18 mouse cellular contexts compared by ENCODE assay signal in the genomic region with DNA sequence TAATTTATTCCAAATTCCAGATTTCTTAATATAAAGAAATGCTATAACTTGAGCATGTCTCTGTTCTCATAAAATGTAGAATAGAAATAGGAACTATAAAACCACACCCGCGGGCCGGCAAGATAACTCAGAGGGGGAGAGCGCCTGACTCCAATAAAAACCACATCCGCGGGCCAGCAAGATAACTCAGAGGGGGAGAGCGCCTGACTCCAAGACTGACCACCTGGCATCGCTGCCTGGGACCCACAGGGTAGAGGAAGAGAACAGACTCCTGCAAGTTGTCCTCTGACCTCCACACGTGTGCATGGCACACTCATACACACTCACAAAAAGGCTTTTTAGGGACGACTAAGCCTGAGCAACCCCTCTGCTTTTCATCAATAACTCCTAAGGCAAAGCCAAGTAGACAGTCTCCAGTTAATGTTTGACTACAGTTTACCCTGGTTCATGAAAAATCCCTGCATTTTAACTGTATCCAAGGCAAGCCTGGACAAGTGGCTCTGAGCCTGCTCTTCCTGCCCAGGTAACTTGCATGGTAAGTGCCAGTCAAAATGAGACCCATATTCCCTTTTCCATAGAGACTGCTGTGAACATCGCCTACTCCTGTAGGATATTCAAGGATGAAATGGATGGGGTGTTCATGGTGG. TPM values are rescaled to one million over a fixed set of nuclear protein-coding genes. Genes with fewer than 3 reads are reported as not detected.
DNase-seq lines count a peak whose midpoint lies in the region; ATAC-seq and TF ChIP-seq lines count a peak whose summit lies in the region.
"Had no signal": no experiment of that assay in that cellular context is flagged by ENCODE, and none has a peak within 500 bp of the region (broad histone marks: within the 10 kb centered on the region; RNA-seq: fewer than 3 reads in every experiment).

No protein-coding gene starts in this region.

- no peak for TF ChIP-seq EP300 in stomach, postnatal 0 days (optimal IDR thresholded peaks at IDR 0.05)

- H3K9ac ChIP-seq in kidney, embryonic 15.5 days: no peak overlapping the region
- no peak overlapping the region for H3K9ac ChIP-seq in stomach, embryonic 15.5 days
- H3K9ac ChIP-seq in stomach, postnatal 0 days (ENCODE audit: low read length): no peak overlapping the region
- H3K9ac ChIP-seq in intestine, embryonic 16.5 days (ENCODE audit: low read depth, low read length): no peak overlapping the region
- H3K9ac ChIP-seq: embryonic facial prominence, embryonic 12.5 days; forebrain, embryonic 15.5 days; liver, embryonic 15.5 days had no signal

- H3K27ac ChIP-seq in kidney, adult 2 months (ENCODE audit: insufficient read depth, low read depth, low read length): no peak overlapping the region; the same call in 1 of the 2 replicates
- H3K27ac ChIP-seq in kidney, embryonic 15.5 days: no peak overlapping the region
- H3K27ac ChIP-seq in stomach, embryonic 15.5 days: peak overlapping the region; percentile 67; the same call in 1 of the 2 replicates
- H3K27ac ChIP-seq in stomach, postnatal 0 days (replicated peaks): no peak overlapping the region
- H3K27ac ChIP-seq in intestine, embryonic 16.5 days (ENCODE audit: low read length): peak overlapping the region; percentile 89
- H3K27ac ChIP-seq: embryonic facial prominence, embryonic 12.5 days; forebrain, embryonic 15.5 days; heart, embryonic 10.5 days; liver, embryonic 15.5 days; midbrain, embryonic 10.5 days had no signal

- no peaks in the 10 kb centered on the region for H3K36me3 ChIP-seq in kidney, adult 2 months (ENCODE audit: control insufficient read depth, insufficient read depth, low read length)
- no peaks in the 10 kb centered on the region for H3K36me3 ChIP-seq in kidney, embryonic 15.5 days
- H3K36me3 ChIP-seq in stomach, embryonic 15.5 days: no peaks in the 10 kb centered on the region
- H3K36me3 ChIP-seq in stomach, postnatal 0 days (ENCODE audit: control insufficient read depth, insufficient read depth, low read length): no peaks in the 10 kb centered on the region
- no peaks in the 10 kb centered on the region for H3K36me3 ChIP-seq in intestine, embryonic 16.5 days (ENCODE audit: control insufficient read depth, insufficient read depth, low read length)
- H3K36me3 ChIP-seq: embryonic facial prominence, embryonic 12.5 days; forebrain, embryonic 15.5 days; heart, embryonic 10.5 days; liver, embryonic 15.5 days; midbrain, embryonic 10.5 days had no signal

- H3K27me3 ChIP-seq in kidney, adult 2 months (replicated peaks; ENCODE audit: control insufficient read depth, insufficient read depth, low read length): no peaks in the 10 kb centered on the region
- H3K27me3 ChIP-seq in kidney, embryonic 15.5 days: no peaks in the 10 kb centered on the region
- H3K27me3 ChIP-seq in stomach, embryonic 15.5 days (replicated peaks): no peaks in the 10 kb centered on the region
- no peaks in the 10 kb centered on the region for H3K27me3 ChIP-seq in stomach, postnatal 0 days (ENCODE audit: control insufficient read depth, insufficient read depth, low read length)
- H3K27me3 ChIP-seq in intestine, embryonic 16.5 days (replicated peaks; ENCODE audit: control insufficient read depth, insufficient read depth, low read length): no peaks in the 10 kb centered on the region
- H3K27me3 ChIP-seq: embryonic facial prominence, embryonic 12.5 days; forebrain, embryonic 15.5 days; liver, embryonic 15.5 days had no signal

- no peak for TF ChIP-seq POLR2A in kidney, adult 2 months (IDR thresholded peaks at IDR 0.05; ENCODE audit: low read depth, low read length)

- ATAC-seq in kidney, embryonic 15.5 days (replicated peaks; ENCODE audit: low FRiP score): no peak
- no peak for ATAC-seq in stomach, embryonic 15.5 days (ENCODE audit: insufficient read depth, low FRiP score, low read depth)
- ATAC-seq in stomach, postnatal 0 days (ENCODE audit: low FRiP score, low TSS enrichment): no peak
- ATAC-seq in intestine, embryonic 16.5 days: peak; percentile 92
- ATAC-seq: forebrain, embryonic 15.5 days had no signal

- peak; percentile 68 for DNase-seq in kidney, adult 2 months
- no peak for DNase-seq in stomach, postnatal 0 days (ENCODE audit: low spot score)
- no peak for DNase-seq in ovary, postnatal 14 days (ENCODE audit: low spot score)
- no peak for DNase-seq in lung, postnatal 25 days (ENCODE audit: low spot score)
- DNase-seq in neural tube, embryonic 10.5 days (ENCODE audit: extremely low spot score, low spot score): no peak
- DNase-seq: cerebellum, adult 2 months; layer of hippocampus, adult 9-11 months; lung, postnatal 10 days; right cerebral cortex, postnatal 4 days; thymus, postnatal 25 days had no signal

- 47% methylated on average over 11 of the region's 11 CpGs for WGBS in kidney, adult 2 months
- 81% methylated on average over 11 of the region's 11 CpGs for WGBS in kidney, embryonic 15.5 days
- WGBS in stomach, embryonic 15.5 days: 69% methylated on average over 11 of the region's 11 CpGs
- WGBS in stomach, postnatal 0 days: 62% methylated on average over 11 of the region's 11 CpGs
- WGBS in intestine, embryonic 16.5 days: 59% methylated on average over 11 of the region's 11 CpGs

- no peak for TF ChIP-seq CTCF in kidney, adult 2 months (conservative IDR thresholded peaks at IDR 0.05; ENCODE audit: insufficient read depth, insufficient read length, low read depth, low read length)
- TF ChIP-seq CTCF in stomach, postnatal 0 days (IDR thresholded peaks at IDR 0.05; ENCODE audit: low read depth): no peak

- no peak overlapping the region for H3K4me3 ChIP-seq in kidney, adult 2 months (ENCODE audit: insufficient read depth, low read depth, low read length)
- no peak overlapping the region for H3K4me3 ChIP-seq in kidney, embryonic 15.5 days (replicated peaks)
- H3K4me3 ChIP-seq in stomach, embryonic 15.5 days (replicated peaks): no peak overlapping the region
- H3K4me3 ChIP-seq in stomach, postnatal 0 days (ENCODE audit: low read depth, low read length): no peak overlapping the region
- H3K4me3 ChIP-seq in intestine, embryonic 16.5 days (ENCODE audit: low read length): no peak overlapping the region
- H3K4me3 ChIP-seq: embryonic facial prominence, embryonic 12.5 days; forebrain, embryonic 15.5 days; heart, embryonic 10.5 days; liver, embryonic 15.5 days; midbrain, embryonic 10.5 days had no signal

- peaks cover 3% of the 10 kb centered on the region for H3K4me1 ChIP-seq in kidney, adult 2 months (ENCODE audit: control insufficient read depth, insufficient read depth, low read length)
- no peaks in the 10 kb centered on the region for H3K4me1 ChIP-seq in kidney, embryonic 15.5 days
- H3K4me1 ChIP-seq in stomach, embryonic 15.5 days: no peaks in the 10 kb centered on the region
- no peaks in the 10 kb centered on the region for H3K4me1 ChIP-seq in stomach, postnatal 0 days (replicated peaks; ENCODE audit: control insufficient read depth, insufficient read depth)
- H3K4me1 ChIP-seq in intestine, embryonic 16.5 days (ENCODE audit: control insufficient read depth, insufficient read depth, low read length): peaks cover 10% of the 10 kb centered on the region
- H3K4me1 ChIP-seq: embryonic facial prominence, embryonic 12.5 days; forebrain, embryonic 15.5 days; heart, embryonic 10.5 days; liver, embryonic 15.5 days; midbrain, embryonic 10.5 days had no signal

- H3K4me2 ChIP-seq in kidney, embryonic 15.5 days: no peak overlapping the region
- H3K4me2 ChIP-seq in stomach, embryonic 15.5 days: peak overlapping the region; percentile 27; the same call in 1 of the 2 replicates
- no peak overlapping the region for H3K4me2 ChIP-seq in stomach, postnatal 0 days (replicated peaks; ENCODE audit: low read depth)
- H3K4me2 ChIP-seq in intestine, embryonic 16.5 days (ENCODE audit: low read depth, low read length): 0 out of 2 replicates have a peak overlapping the region, but pooled peaks have one; percentile 32
- H3K4me2 ChIP-seq: embryonic facial prominence, embryonic 12.5 days; forebrain, embryonic 15.5 days; liver, embryonic 15.5 days had no signal

- no peaks in the 10 kb centered on the region for H3K9me3 ChIP-seq in kidney, embryonic 15.5 days (replicated peaks)
- no peaks in the 10 kb centered on the region for H3K9me3 ChIP-seq in stomach, embryonic 15.5 days
- no peaks in the 10 kb centered on the region for H3K9me3 ChIP-seq in stomach, postnatal 0 days (ENCODE audit: control insufficient read depth, low read length)
- no peaks in the 10 kb centered on the region for H3K9me3 ChIP-seq in intestine, embryonic 16.5 days (ENCODE audit: control insufficient read depth, low read length)
- H3K9me3 ChIP-seq: embryonic facial prominence, embryonic 12.5 days; forebrain, embryonic 15.5 days; liver, embryonic 15.5 days had no signal

RNA-seq across cellular contexts. Expression of gene Rusc2, which starts 16.7 kb away (rescaled TPM):
- polyA plus RNA-seq in kidney, adult 2 months (2012; rRNA removed): 15.5 and 17.3 TPM in 2 replicates
- 11.7 and 14.1 TPM in 2 replicates for polyA plus RNA-seq in kidney, embryonic 15.5 days (2015; fragmentation: Nextera tagmentation; extraction: Ambion mirVana)
- 16.3 and 17.2 TPM in 2 replicates for polyA plus RNA-seq in stomach, embryonic 15.5 days (2015; fragmentation: Nextera tagmentation; extraction: Ambion mirVana)
- polyA plus RNA-seq in stomach, postnatal 0 days (2015; fragmentation: Nextera tagmentation; extraction: Ambion mirVana): 10.7 and 11.5 TPM in 2 replicates
- 11.8 and 13.0 TPM in 2 replicates for polyA plus RNA-seq in intestine, embryonic 16.5 days (2015; fragmentation: Nextera tagmentation; extraction: Ambion mirVana)

Comparison
In these comparisons a context has a peak if more than half of its experiments do, and no peak if none do; other contexts are left out.
1. H3K27ac ChIP-seq: peak in stomach, embryonic 15.5 days (single experiment) and intestine, embryonic 16.5 days (single experiment); none in kidney, adult 2 months (single experiment), kidney, embryonic 15.5 days (single experiment) and stomach, postnatal 0 days (single experiment).
2. H3K4me2 ChIP-seq: peak in stomach, embryonic 15.5 days (single experiment) and intestine, embryonic 16.5 days (single experiment); none in kidney, embryonic 15.5 days (single experiment) and stomach, postnatal 0 days (single experiment).